Mouse (Mus musculus): Measurements from ENCODE around the gene Lyl1.

DNA sequence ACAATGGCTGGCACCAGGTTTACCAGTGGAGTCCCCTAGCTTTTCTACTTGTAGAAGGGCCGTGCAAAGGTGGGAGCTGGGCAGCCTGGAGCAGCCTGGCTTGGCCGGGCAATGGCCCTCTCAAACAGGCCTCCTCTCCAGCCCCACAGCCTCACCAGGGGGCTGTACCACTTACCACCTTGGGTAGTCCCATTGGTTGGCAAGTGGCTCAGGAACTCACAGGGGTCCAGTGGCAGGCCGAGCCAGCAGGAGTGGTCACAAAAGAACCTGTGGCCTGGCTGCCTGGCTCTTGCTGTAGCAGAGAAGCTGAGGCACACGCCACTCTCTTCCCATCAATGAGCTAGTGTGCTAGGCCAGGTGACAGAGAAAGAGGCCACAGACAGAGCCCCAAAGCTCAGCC, 12.9 kb downstream of the Lyl1 start:
- TF ChIP-seq CTCF (conservative IDR thresholded peaks at IDR 0.05; ENCODE audit: low read length) (no peak), POU5F1 (IDR thresholded peaks at IDR 0.05; ENCODE audit: borderline replicate concordance, low read length) (no peak)

All from E14TG2a.4 (cell line).